Mouse (Mus musculus) hindbrain, embryonic 10.5 days (tissue): ENCODE data around the gene Chrm1. TPM values are rescaled to one million over a fixed set of nuclear protein-coding genes. Genes with fewer than 3 reads are reported as not detected.
"Not testable (repeated sequence)": the region's sequence is repeated elsewhere in the genome, so short reads cannot be mapped to it uniquely, and the experiment has no call there.

Source experiments
- DNase-seq: peaks from one replicate; pipeline ENCODE4 v3.0.0-alpha.2; 2017; ENCODE audit warnings: low spot score
- H3K27ac ChIP-seq: fragments of 300-500 bp; sonication (generic); 2 replicates; pipeline ENCODE4 v1.5.1; 2016; ENCODE audit warnings: mild to moderate bottlenecking, moderate library complexity
- H3K27me3 ChIP-seq: fragments of 300-500 bp; sonication (generic); 2 replicates; pipeline ENCODE4 v1.6.1; 2016; ENCODE audit warnings: mild to moderate bottlenecking; ENCODE audit not compliant: poor library complexity, insufficient read depth, severe bottlenecking
- H3K36me3 ChIP-seq: fragments of 300-500 bp; sonication (generic); 2 replicates; pipeline ENCODE4 v1.6.1; 2016; ENCODE audit warnings: mild to moderate bottlenecking, moderate library complexity
- H3K4me1 ChIP-seq: fragments of 300-500 bp; sonication (generic); replicated peaks from 2 replicates; pipeline ENCODE4 v1.6.1; 2016; ENCODE audit warnings: mild to moderate bottlenecking
- H3K4me3 ChIP-seq: fragments of 300-500 bp; sonication (generic); 2 replicates; pipeline ENCODE4 v1.5.1; 2016; ENCODE audit warnings: mild to moderate bottlenecking, moderate library complexity
- H3K9me3 ChIP-seq: fragments of 300-500 bp; sonication (generic); 2 replicates; pipeline ENCODE4 v1.6.1; 2016; ENCODE audit warnings: mild to moderate bottlenecking, moderate library complexity
- WGBS: fragments of 180-500 bp; shearing (Covaris S2); methylation state at CpG from one replicate; pipeline ENCODE4 v1.1.7; 2016; 5-methylcytosine and 5-hydroxymethylcytosine counted together
- polyA plus RNA-seq: library from polyadenylated mRNA; unstranded; fragments of >200 nt; fragmentation: Nextera tagmentation; extraction: Ambion mirVana; gene quantifications from 2 replicates; pipeline ENCODE4 v1.2.1, GENCODE M21; 2016

The Chrm1 gene
- polyA plus RNA-seq, 1 experiment from 2014 or later: 0.05 TPM

GRCm38 (mm10) chr19:8713306-8713996 lies 49.9 kb downstream of the Chrm1 start:
- DNase-seq: peak; percentile 91
- Histone ChIP-seq H3K4me1 (peaks cover 33% of the 10 kb centered on the region), H3K36me3 (peaks cover 37% of the 10 kb centered on the region), H3K27ac (peak overlapping the region; percentile 96), H3K9me3 (no peaks in the 10 kb centered on the region), H3K27me3 (no peaks in the 10 kb centered on the region), H3K4me3 (peak overlapping the region; percentile 86)
- under 1% methylated on average over 51 of the region's 51 CpGs for WGBS

DNA sequence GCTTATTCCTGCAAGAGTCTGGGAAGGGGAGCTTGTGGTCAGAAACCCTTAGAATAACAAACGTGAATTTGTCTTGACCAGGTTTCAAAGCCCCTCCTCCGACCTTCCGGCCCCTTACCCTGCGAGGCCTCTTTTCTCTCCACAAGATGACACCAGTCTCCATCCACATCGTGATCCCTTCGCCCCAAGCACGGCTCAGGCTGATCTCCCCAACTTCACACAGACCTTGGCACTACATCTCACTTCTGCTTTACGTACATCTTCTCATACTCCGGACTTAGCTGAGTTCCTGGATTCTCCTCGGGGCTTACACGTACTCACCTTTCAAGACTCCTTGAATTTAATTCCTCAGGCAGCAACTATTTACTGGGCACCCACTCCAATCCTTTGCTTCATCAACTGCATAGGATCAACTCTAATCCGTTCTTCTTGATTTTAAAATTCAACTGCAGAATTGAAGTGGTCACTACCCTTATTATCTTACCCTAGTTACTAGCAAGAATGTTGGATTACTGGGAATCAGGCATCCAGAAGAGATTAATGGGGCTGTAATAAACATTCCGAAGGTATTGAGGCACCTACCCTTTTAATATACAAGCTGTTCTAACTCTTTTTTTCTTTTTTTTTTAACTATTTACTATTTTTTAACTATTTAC lies 50.5 kb downstream of the Chrm1 start:
- peak overlapping the region; percentile 96 for H3K27ac ChIP-seq
- H3K4me3 ChIP-seq: peak overlapping the region; percentile 86
- WGBS: 11% methylated on average over 13 of the region's 13 CpGs
- peaks cover 33% of the 10 kb centered on the region for H3K4me1 ChIP-seq
- no peaks in the 10 kb centered on the region for H3K9me3 ChIP-seq
- peaks cover 30% of the 10 kb centered on the region for H3K36me3 ChIP-seq
- DNase-seq: no peak
- no peaks in the 10 kb centered on the region for H3K27me3 ChIP-seq

GRCm38 (mm10) chr19:8714653-8715481 lies 51.3 kb downstream of the Chrm1 start:
- 78% methylated on average over 10 of the region's 10 CpGs for WGBS
- no peak for DNase-seq
- H3K27ac ChIP-seq: no peak overlapping the region
- H3K9me3 ChIP-seq: no peaks in the 10 kb centered on the region
- peaks cover 33% of the 10 kb centered on the region for H3K4me1 ChIP-seq
- H3K36me3 ChIP-seq: peaks cover 23% of the 10 kb centered on the region
- no peaks in the 10 kb centered on the region for H3K27me3 ChIP-seq
- peak overlapping the region; percentile 18; the same call in 1 of the 2 replicates for H3K4me3 ChIP-seq

DNA sequence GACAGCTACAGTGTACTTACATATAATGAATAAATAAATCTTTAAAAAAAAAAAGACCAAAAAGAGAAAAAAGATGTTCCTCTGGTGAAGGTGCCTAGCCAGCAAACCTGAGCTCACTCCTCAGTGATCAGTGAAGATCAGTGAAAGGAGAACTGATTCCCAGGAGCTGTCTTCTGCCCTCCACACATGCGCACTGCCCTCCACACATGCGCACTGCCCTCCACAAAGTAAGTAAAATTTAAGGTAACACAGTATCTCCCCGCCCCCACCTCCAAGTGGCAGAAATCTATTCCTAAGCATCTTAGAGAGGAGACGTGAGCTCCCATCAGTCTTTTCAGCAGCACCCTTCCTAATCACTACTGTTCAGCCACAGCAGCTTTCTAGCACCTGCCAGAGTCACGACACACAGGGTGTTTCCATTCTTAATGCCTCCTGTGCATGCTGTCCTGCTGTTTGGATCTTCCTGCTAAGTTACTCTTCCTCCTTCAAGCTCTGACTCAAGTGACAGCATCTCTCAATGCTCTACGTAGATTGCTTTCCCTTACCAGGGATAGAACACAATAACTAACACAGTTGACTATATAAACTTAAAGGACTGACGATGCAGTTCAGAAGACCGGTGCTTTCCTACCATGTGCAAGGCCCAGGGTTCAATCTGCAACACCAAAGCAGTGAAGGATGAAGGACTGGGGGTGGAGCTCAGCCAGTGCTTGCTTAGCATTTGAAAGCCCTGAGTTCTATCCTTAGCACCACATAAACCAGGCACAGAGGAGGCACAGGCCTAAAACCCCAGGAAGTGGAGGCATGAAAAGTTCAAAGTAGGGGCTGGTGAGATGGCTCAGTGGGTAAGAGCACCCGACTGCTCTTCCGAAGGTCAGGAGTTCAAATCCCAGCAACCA lies 52.5 kb downstream of the Chrm1 start:
- Histone ChIP-seq H3K4me1 (peaks cover 27% of the 10 kb centered on the region), H3K36me3 (peaks cover 11% of the 10 kb centered on the region), H3K27me3 (no peaks in the 10 kb centered on the region), H3K27ac (no peak overlapping the region), H3K9me3 (no peaks in the 10 kb centered on the region), H3K4me3 (no peak overlapping the region)
- no peak for DNase-seq
- 60% methylated on average over 10 of the region's 10 CpGs for WGBS

DNA sequence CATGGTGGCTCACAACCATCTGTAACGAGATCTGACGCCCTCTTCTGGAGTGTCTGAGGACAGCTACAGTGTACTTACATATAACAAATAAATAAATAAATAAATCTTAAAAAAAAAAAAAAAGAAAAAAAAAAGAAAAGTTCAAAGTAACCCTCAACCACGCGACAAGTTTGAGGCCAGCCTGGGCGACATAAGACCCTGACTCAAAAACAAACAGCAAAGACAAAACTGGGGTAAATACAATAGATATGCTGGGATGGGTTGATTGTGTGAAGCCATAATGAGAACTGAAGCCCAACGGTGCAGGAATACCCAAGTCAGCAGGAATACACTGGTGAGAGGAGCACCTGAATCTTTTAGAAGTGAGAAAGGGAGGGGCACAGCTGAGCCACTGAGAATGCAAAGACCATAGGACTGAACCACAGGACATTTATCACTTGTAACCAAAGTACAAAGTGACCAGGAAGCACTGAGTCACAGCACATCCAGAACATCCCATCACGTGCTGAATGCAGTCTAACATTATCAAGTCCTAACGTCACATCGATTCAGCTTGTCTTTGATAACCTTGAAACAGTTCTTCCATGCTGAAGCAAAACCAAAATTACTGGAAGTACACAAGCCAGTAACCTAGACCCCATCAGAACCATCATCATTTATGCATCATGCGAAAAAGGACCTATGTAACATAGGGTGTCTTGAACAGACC lies 53.3 kb downstream of the Chrm1 start:
- H3K9me3 ChIP-seq: no peaks in the 10 kb centered on the region
- no peaks in the 10 kb centered on the region for H3K27me3 ChIP-seq
- no peak overlapping the region for H3K27ac ChIP-seq
- no peak for DNase-seq
- H3K4me1 ChIP-seq: peaks cover 22% of the 10 kb centered on the region
- 61% methylated on average over 9 of the region's 10 CpGs for WGBS
- peaks cover 2% of the 10 kb centered on the region for H3K36me3 ChIP-seq
- no peak overlapping the region for H3K4me3 ChIP-seq

- Histone ChIP-seq H3K27ac (no peak overlapping the region), H3K4me1 (peaks cover 19% of the 10 kb centered on the region), H3K4me3 (no peak overlapping the region), H3K9me3 (no peaks in the 10 kb centered on the region), H3K27me3 (no peaks in the 10 kb centered on the region), H3K36me3 (no peaks in the 10 kb centered on the region)
- 77% methylated on average over 3 of the region's 3 CpGs for WGBS
- DNase-seq: peak; percentile 61
These were observed 54.8 kb downstream of the Chrm1 start for GRCm38 (mm10) chr19:8718357-8718756.

- H3K27ac ChIP-seq, H3K36me3 ChIP-seq, H3K9me3 ChIP-seq, H3K27me3 ChIP-seq, H3K4me3 ChIP-seq, DNase-seq: not testable (repeated sequence)
- H3K4me1 ChIP-seq: peaks cover 16% of the 10 kb centered on the region
These were observed 55.4 kb downstream of the Chrm1 start for GRCm38 (mm10) chr19:8719037-8719436.

- Histone ChIP-seq H3K27ac (no peak overlapping the region), H3K4me1 (peaks cover 26% of the 10 kb centered on the region), H3K36me3 (peaks cover 25% of the 10 kb centered on the region), H3K9me3 (no peaks in the 10 kb centered on the region), H3K27me3 (no peaks in the 10 kb centered on the region), H3K4me3 (no peak overlapping the region)
- 72% methylated on average over 1 of the region's 1 CpGs for WGBS
- DNase-seq: no peak
These were observed 57.8 kb downstream of the Chrm1 start for GRCm38 (mm10) chr19:8721378-8721777.

DNA sequence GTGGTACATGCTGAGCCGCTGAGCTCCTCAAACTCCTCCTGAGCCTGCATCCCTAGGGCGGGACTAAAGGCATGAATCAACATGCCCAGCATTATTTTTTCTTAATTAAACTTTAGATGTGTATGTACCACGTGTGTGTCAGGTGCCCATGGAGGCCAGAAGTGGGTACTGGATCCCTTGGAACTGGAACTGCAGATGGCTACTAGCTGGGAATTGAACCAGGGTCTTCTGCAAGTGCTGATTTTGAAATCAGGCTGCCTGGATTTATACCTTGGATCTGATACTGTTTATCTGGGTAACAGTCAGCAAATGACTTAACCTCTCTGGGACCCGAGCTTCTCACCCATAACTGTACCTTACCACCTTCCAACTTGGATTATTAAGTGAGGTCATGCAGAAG lies 58.4 kb downstream of the Chrm1 start:
- no peak for DNase-seq

GRCm38 (mm10) chr19:8722559-8722906 lies 58.9 kb downstream of the Chrm1 start:
- peak overlapping the region; percentile 72 for H3K4me3 ChIP-seq
- no peaks in the 10 kb centered on the region for H3K27me3 ChIP-seq
- DNase-seq: no peak
- H3K4me1 ChIP-seq: peaks cover 26% of the 10 kb centered on the region
- WGBS: 3% methylated on average over 5 of the region's 5 CpGs
- peaks cover 32% of the 10 kb centered on the region for H3K36me3 ChIP-seq
- peak overlapping the region; percentile 93 for H3K27ac ChIP-seq
- H3K9me3 ChIP-seq: no peaks in the 10 kb centered on the region

More for the DNA sequence above, 58.4 kb downstream of the Chrm1 start:
- peak overlapping the region; percentile 72 for H3K4me3 ChIP-seq
- H3K9me3 ChIP-seq: no peaks in the 10 kb centered on the region
- WGBS: 63% methylated on average over 4 of the region's 4 CpGs
- H3K27me3 ChIP-seq: no peaks in the 10 kb centered on the region
- H3K36me3 ChIP-seq: peaks cover 31% of the 10 kb centered on the region
- H3K27ac ChIP-seq: peak overlapping the region; percentile 93
- peaks cover 26% of the 10 kb centered on the region for H3K4me1 ChIP-seq

- Histone ChIP-seq H3K4me1 (peaks cover 26% of the 10 kb centered on the region), H3K36me3 (peaks cover 32% of the 10 kb centered on the region), H3K27ac (peak within 1 kb of the TSS; percentile 93), H3K27me3 (no peaks in the 10 kb centered on the region), H3K4me3 (peak within 1 kb of the TSS; percentile 72), H3K9me3 (no peaks in the 10 kb centered on the region)
- under 1% methylated on average over 50 of the region's 50 CpGs for WGBS
- DNase-seq: peak; percentile 97
These were observed 59.5 kb downstream of the Chrm1 start, which contains the start of gene Slc3a2 for GRCm38 (mm10) chr19:8722907-8723573. Slc3a2 (minus strand) TSS chr19:8723369.
